Comparison of ENCODE assay signal across 15 mouse cellular contexts in the genomic region with DNA sequence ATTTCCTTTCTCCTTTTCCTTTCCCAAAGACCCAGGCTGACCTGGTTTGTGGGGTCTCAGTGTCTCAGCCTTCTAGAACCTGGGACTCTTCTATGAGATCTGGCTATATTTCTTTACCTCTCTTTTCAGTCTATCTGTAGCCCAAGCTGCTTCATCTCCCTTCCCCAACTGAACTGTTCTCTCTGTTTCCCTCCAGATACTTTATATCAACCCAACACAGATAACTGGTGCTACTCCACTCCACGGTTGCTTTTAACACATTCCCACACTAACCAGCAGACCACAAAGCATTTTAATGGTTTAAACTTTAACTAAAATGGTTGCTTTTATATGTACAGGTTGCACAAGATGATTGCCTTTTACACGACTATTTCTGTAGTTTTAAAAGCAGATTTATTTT. TPM values are rescaled to one million over a fixed set of nuclear protein-coding genes. Genes with fewer than 3 reads are reported as not detected.
"Had no signal": no experiment of that assay in that cellular context is flagged by ENCODE, and none has a peak within 500 bp of the region (broad histone marks: within the 10 kb centered on the region; RNA-seq: fewer than 3 reads in every experiment).

No protein-coding gene starts in this region.

- H3K4me1 ChIP-seq: limb, embryonic 15.5 days; midbrain, embryonic 13.5 days; neural tube, embryonic 15.5 days had no signal

- H3K4me2 ChIP-seq: limb, embryonic 15.5 days; lung, embryonic 14.5 days; midbrain, embryonic 13.5 days; neural tube, embryonic 15.5 days had no signal

- H3K27ac ChIP-seq: limb, embryonic 15.5 days; macrophage; midbrain, embryonic 13.5 days; neural tube, embryonic 15.5 days had no signal

- H3K4me3 ChIP-seq: limb, embryonic 15.5 days; midbrain, embryonic 13.5 days; myocyte; neural tube, embryonic 15.5 days had no signal

- H3K36me3 ChIP-seq: limb, embryonic 15.5 days; midbrain, embryonic 13.5 days; neural tube, embryonic 15.5 days had no signal

- H3K9me3 ChIP-seq: limb, embryonic 15.5 days; midbrain, embryonic 13.5 days; neural tube, embryonic 15.5 days had no signal

- DNase-seq: kidney, adult 18-20 months; kidney, postnatal 14 days; layer of hippocampus, postnatal 36 days; lung, embryonic 14.5 days; lung, postnatal 10 days; right cerebral cortex, adult 18-20 months; right cerebral cortex, postnatal 25 days had no signal

- H3K9ac ChIP-seq: limb, embryonic 15.5 days; lung, embryonic 14.5 days; midbrain, embryonic 13.5 days; neural tube, embryonic 15.5 days had no signal

- H3K27me3 ChIP-seq: limb, embryonic 15.5 days; midbrain, embryonic 13.5 days; neural tube, embryonic 15.5 days had no signal

- ATAC-seq: hindbrain, embryonic 16.5 days; inflammation-experienced regulatory T-cells, adult 6 months; midbrain, embryonic 13.5 days had no signal

RNA-seq across cellular contexts. Expression of a gene that starts 45.6 kb away (rescaled TPM):
- total RNA-seq: left cerebral cortex, postnatal 25 days had no signal
- polyA plus RNA-seq: lung, embryonic 14.5 days; midbrain, embryonic 13.5 days had no signal
